Mouse (Mus musculus): ENCODE results near the gene Igfbp5.

The Igfbp5 gene

DNA sequence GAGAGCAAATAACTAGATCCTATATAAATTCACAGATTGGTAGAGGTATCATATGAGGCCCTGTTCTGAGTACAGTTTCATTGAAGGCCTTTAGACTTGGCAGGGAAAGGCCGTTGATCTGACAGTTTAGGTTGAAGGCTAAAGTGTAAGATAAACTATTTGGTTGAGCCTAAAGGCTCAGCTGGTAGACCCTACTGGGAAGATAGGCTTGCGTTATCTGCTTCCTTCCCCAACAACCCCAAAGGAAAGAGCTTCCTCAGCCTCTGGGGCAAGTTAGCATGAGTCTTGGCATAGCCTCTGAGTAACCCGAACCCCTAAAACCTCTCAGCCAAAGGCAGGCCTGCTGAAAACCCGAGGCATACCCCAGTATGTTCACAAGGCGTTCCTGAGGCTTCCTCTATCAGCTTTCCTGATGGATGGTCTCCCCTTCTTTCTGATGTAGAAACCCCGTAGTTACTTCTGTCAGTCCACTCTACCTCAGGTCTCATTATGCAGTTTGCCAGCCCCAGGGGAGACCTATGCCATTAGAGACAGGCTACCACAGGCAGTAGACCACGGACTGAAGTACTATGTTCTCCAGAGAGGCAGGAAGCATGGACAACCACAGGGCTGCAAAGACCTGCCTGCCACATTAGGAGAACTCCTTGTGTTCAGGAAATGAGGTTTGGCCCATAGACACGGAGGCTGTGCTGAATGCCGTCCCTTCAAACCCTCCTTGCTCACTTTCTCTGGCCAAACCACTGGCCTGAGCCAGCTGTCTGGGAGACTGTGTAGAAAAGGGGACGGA lies 6.1 kb downstream of the Igfbp5 start:
- DNase-seq, result peak; percentile 13

GRCm38 (mm10) chr1:72867346-72867745 lies 7.3 kb downstream of the Igfbp5 start:
- peak; percentile 28 for DNase-seq

DNA sequence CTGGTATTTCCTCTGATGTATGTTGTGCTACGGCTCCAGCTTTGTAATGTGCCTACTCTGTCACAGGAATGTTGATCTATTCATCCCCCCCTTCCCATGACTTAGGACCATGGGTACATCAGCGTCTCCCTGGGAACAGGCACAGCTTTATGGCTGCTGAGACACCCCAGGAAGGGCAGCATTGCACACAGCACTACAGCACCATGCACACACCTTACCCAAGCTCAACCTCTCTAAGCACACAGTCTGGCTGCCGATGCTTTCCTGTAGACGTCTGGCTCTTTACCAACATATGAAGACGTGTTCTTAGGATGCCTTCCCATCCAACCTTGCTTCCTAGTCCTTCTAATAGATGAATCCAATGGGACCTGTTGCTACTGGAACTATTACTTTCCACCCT lies 8.3 kb downstream of the Igfbp5 start:
- DNase-seq, result no peak

GRCm38 (mm10) chr1:72865900-72866299 lies 8.8 kb downstream of the Igfbp5 start:
- peak; percentile 87 for DNase-seq

DNA sequence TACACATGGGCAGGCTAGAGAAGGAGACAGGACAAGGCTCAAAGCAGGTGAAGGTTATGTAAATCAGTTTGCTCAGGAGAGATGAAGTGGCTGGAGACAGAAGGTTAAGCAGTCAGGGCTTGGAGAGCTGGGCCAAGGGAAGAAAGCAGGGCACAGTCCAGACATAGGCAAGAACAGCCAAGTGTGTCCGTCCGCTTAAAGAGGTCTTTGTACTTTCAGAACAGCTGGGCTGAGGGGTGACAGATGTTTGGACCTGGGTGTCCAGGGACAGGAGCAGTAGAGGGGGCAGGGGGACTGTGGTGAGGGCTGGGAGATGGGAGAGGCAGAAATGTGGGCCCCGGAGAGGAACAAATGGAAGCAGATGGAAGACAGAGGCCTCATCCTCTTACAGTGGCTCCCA lies 10.4 kb downstream of the Igfbp5 start:
- DNase-seq, result peak; percentile 26

GRCm38 (mm10) chr1:72863692-72864091 lies 11.0 kb downstream of the Igfbp5 start:
- DNase-seq, result no peak

DNA sequence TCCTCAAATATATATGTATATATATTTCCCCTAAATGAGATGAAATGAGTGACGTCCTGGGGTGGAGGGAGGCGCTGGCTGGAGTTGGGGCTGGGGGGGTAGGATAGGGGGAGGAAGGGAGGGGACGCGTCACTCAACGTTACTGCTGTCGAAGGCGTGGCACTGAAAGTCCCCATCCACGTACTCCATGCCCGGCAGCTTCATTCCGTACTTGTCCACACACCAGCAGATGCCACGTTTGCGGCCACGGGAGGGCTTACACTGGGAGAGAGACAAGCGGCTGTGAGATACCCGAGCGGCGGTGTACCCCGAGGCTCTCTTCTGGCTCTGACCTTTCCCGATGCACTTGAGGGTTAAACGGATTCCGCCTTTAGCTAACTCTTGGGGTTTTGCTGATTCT lies 12.4 kb downstream of the Igfbp5 start:
- DNase-seq, result no peak

DNA sequence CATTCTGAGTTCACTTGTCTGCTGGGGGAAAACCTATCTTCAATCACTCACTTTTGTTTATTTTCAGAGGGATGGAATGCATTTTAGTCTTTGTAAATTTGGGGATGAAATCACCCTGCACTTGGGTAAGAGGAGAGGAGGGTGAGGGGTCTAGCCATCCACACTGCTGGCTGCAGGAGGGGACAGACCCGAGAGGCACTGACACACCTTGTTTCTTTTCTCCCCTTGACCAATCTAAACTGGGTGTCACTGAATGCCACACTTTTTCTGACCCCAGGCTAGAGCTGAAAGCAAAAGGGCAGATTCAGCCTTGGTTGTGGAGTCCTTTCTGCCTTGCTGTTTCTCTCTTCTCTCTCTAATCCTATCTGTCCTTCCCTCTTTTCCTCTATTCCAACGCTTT lies 13.0 kb downstream of the Igfbp5 start:
- DNase-seq, result no peak

DNA sequence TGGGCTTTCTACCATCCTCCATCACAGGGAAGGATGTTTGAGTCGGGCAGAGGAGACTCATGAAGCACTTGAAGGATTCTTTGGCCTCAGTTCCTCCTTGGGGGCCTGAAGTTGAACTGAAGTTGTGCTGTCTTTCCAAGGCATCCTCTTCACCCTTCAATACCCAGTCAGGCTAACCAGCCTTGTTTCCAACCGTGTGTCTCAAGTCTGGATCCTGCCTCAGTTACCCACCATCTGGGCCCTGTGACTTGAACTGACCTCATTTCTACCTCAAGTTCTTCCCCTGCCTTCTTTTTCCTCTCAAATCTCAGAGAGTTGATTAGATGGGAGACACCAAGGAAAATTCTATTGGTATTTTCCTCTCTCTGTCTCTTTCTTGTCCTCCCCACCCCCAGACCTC lies 14.2 kb downstream of the Igfbp5 start:
- DNase-seq, result no peak

DNA sequence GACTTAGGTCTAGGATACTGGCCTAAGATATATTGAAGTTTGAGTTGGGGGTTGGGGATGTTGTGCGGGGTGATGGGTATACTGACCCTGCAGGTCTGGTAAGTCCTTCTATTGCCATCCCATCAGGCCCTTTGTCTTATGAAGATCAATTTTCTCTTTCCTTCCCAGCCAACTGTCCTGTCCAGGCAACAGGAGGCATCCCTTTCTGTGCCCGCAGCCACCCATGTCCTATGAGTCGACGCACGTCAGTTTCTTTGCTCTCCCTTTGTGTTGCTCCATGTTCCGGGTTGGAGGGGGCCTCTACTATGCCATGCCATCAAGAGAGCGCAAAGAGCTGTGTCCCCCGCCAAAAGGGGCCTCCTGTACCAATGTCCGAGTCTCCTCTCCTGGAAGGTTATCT lies 14.7 kb downstream of the Igfbp5 start:
- DNase-seq, result no peak

DNA sequence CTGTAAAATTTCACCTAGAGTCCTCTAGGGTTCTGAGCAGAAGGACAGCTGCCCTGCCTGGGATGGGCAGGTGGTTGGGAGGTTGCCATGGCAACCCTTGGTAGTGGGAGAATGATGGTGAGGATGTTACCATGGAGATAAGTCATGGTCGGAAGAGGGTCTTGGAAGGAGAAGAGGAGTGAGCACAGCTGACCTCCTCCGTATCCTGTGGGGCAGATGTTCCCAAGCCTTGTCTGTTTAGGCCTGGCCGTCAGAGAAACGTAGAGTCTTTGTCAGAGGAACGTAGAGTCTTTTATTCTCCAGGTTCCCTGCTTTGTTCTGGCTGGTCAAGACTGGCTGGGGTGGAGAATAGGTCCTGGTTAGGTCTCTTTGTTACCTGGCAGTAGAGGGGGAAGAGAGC lies 15.8 kb downstream of the Igfbp5 start:
- no peak for DNase-seq

- no peak for DNase-seq
These were observed 16.4 kb downstream of the Igfbp5 start for GRCm38 (mm10) chr1:72858286-72858685.

DNA sequence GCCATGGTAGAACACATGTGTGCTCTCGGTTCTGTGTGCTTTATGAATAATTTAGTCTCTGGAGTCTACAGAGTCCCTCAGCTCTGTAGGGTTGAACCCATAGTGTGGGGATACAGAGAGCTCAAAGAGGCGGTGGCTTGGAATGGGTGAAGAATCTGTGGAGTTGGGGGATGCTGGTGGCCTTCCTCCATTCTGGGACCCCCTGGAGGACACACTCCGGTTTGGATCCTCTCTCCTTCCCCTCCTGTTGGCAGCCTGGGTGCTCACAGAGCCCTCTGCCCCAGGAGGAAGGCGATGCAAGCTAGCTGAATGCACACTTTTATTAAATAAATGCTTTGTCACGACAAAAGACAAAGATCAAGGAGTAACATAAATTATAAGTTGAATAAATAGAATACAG lies 17.1 kb downstream of the Igfbp5 start:
- DNase-seq, result no peak

DNA sequence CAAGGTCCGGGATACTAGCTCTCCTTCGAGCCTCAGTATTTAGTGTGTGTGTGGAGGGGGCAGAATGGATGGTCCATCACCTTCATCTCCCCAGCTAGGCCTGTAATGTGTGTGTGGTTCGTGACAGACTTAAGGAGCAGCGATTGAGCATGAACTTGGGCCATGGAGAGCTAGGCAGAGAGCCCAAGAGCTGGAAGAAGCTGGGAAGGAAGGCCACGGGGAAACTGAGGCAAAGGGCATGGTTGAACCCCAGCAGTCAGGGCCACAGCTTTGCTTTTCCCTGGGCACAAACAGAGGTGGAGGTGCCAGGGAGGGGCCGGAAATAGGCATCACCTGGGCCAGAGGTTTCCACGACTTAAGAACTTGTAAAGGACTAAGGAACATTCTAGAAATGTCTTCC lies 17.5 kb downstream of the Igfbp5 start:
- peak; percentile 14 for DNase-seq

GRCm38 (mm10) chr1:72856209-72856909 lies 18.3 kb downstream of the Igfbp5 start:
- DNase-seq, result peak; percentile 29

DNA sequence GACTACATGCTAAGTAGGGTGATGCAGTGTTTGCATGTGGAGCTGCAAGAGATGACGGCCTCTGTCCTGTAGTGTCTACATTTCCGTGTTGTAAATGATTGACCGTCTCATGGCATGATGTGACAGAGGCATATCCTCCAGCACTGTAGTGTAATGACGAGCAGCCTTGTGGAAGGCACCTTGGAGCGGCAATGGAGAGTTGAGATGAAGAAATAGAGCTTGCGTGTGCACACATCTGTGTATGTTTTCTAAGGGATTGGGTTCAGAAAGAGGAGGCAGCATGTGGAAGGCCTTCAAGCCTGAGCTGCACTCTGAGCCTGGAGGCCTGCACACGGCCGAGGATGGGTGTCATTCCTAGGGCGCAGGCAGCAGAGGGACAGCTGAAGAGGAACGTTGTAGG lies 19.0 kb downstream of the Igfbp5 start:
- DNase-seq, result no peak

DNA sequence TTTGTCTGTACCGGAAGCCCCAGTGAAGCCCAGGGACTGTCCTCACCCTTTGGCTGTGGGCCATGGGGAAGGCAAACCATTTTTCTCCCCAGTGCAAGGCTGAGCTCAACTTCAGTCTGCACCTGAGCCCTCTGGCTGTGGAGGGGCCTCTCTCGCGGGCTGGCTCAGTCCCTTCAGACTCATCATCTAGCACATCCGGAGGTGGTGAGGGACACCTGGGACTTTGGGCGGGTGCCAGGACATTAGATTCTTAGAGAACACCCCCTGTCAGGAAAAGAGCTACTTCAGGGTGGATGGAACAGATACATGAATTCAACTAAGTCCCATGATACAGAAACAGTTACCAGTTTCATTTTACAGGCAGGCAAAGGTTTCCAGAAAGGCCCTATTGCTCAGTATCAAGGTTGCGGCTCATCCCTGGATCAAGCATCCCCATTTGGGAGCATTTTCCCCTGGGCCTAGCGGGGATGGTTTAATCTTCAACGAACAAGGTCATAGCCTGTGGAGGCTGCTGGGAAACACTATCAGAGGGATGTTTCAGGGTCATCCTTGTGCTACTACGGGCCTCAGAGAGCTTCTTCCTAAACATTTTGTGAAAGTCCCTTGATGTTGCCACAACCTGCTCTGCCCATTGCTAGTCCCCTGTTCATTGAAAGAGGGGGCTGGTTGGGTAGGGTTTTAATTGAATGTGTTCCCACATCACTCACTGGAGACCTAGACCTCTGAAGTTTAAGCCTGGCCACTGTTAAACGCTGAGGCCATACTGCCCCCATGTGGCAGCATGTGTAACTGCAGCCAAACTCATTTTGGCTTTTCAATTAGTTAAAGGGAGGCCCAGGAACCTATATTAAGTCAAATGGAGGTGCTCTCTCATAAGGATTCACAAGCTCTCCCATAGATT lies 20.1 kb downstream of the Igfbp5 start:
- DNase-seq, result peak; percentile 68

DNA sequence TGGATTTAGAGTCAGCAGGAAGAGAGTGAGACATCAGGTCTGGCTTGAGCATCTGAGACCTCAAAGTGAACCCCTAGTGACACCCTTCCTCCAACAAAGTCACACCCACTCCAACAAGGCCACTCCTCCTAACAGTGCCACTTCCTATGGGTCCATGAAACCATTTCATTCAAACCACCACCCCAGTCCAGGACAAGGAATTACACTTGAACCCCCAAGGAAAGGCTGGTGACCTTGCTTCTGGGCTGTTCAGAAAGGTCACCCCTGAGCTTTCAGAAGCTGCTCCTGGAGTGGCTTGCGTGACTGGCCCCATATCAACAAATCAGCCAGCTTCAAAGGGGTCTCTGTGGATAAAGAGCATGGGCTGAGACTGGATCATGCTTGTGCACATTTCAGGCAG lies 20.9 kb downstream of the Igfbp5 start:
- no peak for DNase-seq

- no peak for DNase-seq
These were observed 25.6 kb downstream of the Igfbp5 start for GRCm38 (mm10) chr1:72849037-72849436.

- DNase-seq, result no peak
These were observed 26.8 kb downstream of the Igfbp5 start for GRCm38 (mm10) chr1:72847849-72848380.

DNA sequence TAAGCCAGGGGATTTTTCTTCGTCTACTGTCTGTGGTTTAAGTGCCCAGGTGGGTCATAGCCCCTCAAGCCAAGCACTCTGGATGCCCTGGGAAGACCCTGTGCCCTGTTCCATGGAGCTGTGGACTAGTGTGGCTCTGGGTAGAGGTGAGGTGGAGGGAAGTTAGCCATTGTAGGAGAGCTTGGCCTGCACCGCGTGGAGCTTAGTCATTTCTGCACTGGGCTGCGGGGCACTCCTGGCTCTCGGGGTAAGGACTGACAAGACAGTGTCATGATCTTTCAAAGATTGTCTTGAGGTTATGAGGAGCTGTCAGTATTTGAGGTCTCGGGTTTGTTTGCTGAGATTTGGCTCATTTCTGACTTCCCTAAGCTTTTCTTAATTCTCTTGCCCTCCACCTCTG lies 30.0 kb downstream of the Igfbp5 start:
- DNase-seq, result no peak

GRCm38 (mm10) chr1:72842666-72843459 lies 31.8 kb downstream of the Igfbp5 start:
- DNase-seq, result no peak
